Mouse (Mus musculus): ENCODE measurements around the gene Gucy1b1. TPM values are rescaled to one million over a fixed set of nuclear protein-coding genes. Genes with fewer than 3 reads are reported as not detected.

Gucy1b1 gene
- polyA plus RNA-seq, 1 experiment from 2014 or later: not detected

DNA sequence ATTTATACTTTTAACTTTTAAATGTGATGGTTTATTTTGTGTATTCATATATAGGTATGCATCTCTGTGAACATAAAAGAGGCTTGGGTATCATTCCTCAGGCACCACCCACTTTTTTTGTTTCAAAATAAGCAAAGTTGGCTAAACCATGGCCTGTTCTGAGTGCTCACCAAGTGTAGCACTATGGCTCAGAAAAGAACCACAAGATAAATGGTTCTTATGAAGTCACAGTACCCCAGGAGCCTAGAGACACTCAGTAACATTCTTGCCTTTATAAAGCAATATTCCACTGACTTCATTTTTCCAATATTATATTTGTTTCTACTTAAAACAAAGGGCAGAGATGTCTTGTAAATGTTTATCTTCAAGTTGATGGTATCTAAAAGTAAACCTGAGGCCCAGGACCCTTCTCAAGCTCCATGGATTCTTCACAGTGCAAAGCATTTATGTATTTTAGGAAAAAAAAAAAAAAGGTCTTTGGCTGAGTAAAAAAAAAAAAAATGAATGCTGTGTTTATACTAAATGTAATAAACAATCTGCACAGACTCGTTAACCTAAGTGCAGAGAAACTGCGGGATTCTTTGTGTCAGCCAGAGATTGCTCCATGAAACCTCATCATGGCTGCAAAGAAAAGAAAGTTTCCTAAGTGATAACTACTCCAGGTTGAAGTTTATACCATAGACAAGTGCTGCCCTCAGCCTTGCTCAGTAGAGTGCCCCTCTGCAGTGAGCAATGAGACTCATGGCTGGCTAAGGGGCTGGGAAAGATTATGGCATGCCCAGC is 38.0 kb downstream of the Gucy1b1 start:
- no peak for ATAC-seq
- no peak for TF ChIP-seq CTCF (IDR thresholded peaks at IDR 0.05)
- DNase-seq (ENCODE audit: low read depth, low spot score): no peak
- in situ Hi-C loops (cut with MboI; ENCODE audit: low pct_unique_long_range_greater_than_20kb): no loop called here
- CTCF ChIA-PET: no interaction called here
- H3K27me3 ChIP-seq: peaks cover 77% of the 10 kb centered on the region
- POLR2A ChIA-PET: interaction anchor here (0.7 kb wide), 1 partner anchor 243 kb away, joined by 3 read pairs; no protein-coding TSS in a partner anchor

DNA sequence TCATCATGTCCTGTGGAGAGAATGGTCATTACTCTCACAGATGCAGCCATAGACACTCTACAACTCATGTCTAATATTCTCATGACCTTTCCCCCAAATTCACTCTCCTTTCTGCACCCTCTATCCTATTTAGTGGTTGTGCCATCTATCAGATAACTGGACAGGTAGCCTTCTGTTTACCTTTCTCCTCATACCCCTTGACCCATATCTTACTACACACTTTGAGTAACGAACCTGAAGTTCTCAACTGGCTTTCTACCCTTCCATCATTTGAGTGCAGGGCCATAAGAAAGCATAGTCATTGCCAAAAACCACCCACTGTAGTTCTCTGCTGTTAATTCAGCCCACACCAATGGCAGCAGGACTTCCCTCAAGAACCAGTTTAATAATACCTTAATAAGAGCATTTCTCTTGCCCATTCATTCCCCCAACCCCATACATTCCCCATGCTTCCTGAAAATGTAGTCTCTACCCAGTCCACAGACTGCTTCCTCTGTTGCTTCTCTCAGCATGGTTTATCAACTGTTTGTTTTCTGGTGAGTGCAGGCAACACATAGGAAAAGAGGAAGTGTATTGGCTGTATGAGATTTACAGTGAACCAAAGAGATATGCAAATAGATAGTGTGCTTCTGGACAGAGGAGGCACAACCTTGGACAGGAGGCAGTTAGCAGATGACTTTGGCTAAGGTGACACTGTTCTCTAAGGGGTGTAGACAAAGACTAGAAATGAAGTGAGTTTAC is 44.3 kb downstream of the Gucy1b1 start:
- no peak for DNase-seq (ENCODE audit: low read depth, low spot score)
- POLR2A ChIA-PET: no interaction called here
- no peak for TF ChIP-seq CTCF (IDR thresholded peaks at IDR 0.05)
- in situ Hi-C loops (cut with MboI; ENCODE audit: low pct_unique_long_range_greater_than_20kb): no loop called here
- CTCF ChIA-PET: interaction anchor here (0.6 to 1.4 kb wide), 8 partner anchors 11 to 335 kb away, joined by 3 to 5 read pairs (median 3); partner anchors contain the start of gene Ctso
- H3K27me3 ChIP-seq: peaks cover 64% of the 10 kb centered on the region
- no peak for ATAC-seq

DNA sequence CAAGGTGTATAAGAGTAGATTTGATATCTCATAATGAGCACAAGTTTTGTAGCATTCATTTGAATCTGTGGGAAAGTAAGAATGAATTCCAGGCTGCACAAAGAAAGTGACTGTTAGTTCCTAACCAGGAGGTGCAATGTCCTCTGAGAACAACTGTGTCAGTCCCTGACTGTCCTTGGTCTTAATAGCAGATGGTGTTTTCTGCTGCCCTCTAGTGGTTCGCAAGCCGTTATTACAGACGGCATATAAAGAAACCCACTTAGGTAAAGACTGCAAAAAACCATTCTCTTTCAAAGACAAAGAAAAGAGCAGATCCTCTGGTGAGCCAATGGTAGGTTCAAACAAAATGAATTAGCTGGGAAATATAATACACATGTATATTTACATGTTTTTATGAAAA is 45.3 kb downstream of the Gucy1b1 start:
- DNase-seq (ENCODE audit: low read depth, low spot score): peak; percentile 12
- ChIA-PET CTCF (interaction anchor here (0.6 to 1.4 kb wide), 8 partner anchors 10 to 336 kb away, joined by 3 to 5 read pairs (median 3); partner anchors contain the start of gene Ctso), POLR2A (no interaction called here)
- in situ Hi-C loops (cut with MboI; ENCODE audit: low pct_unique_long_range_greater_than_20kb): no loop called here
- peak; percentile 91 for TF ChIP-seq CTCF (IDR thresholded peaks at IDR 0.05)
- ATAC-seq: peak; percentile 90
- H3K27me3 ChIP-seq: peaks cover 54% of the 10 kb centered on the region

DNA sequence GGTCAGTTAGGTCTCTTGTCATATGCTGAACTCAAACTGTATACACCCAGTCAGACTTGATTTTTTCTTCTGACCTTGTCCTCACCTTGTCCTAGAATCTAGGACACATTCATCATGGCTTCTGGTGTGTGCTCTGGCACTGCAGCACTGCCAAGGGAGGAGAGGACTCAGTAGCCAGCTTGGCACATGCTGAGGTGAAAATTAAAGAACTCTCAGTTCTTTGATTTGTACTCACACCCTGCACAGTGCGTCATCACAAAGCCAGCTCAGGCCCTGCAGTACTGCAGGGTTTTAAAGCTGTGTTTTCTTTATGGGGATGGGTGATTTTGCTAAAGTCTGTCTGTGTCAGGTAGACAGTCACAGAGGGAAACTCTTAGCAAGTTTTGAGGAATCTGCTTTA is 47.2 kb downstream of the Gucy1b1 start:
- in situ Hi-C loops (cut with MboI; ENCODE audit: low pct_unique_long_range_greater_than_20kb): no loop called here
- ChIA-PET CTCF (interaction anchor here (1.2 to 1.6 kb wide), 2 partner anchors 20 to 24 kb away, joined by 3 read pairs; no protein-coding TSS in a partner anchor), POLR2A (no interaction called here)
- TF ChIP-seq CTCF (IDR thresholded peaks at IDR 0.05): no peak
- DNase-seq (ENCODE audit: low read depth, low spot score) (no peak), ATAC-seq (no peak)
- peaks cover 44% of the 10 kb centered on the region for H3K27me3 ChIP-seq

GRCm38 (mm10) chr3:82023065-82023464 is 51.4 kb downstream of the Gucy1b1 start:
- no peak for DNase-seq (ENCODE audit: low read depth, low spot score)
- no peak for TF ChIP-seq CTCF (IDR thresholded peaks at IDR 0.05)
- CTCF ChIA-PET: no interaction called here
- POLR2A ChIA-PET: no interaction called here
- peaks cover 50% of the 10 kb centered on the region for H3K27me3 ChIP-seq
- ATAC-seq: no peak
- in situ Hi-C loops (cut with MboI; ENCODE audit: low pct_unique_long_range_greater_than_20kb): no loop called here

DNA sequence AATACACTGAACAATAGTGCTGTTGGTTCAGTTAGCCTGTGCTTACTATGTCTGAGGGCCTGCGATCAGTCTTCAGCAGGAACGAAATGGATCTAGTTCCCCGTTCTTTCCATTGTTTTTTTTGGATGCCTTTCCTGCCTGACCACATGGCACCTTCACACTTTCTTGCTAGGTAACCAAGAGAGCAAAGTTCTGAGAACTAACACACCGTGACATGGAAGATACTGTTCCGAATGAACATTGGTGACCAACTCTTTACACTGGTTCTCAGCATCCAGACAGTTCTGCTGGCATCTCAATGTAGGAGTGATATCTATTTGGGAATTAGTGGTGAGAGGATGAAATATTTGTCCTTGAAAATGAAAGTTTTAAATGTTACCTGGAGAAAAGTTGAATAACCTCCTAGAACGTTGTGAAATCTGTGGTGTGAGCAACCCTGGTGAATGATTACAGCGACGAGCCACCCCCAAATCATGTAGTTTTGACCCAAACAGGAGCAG is 52.0 kb downstream of the Gucy1b1 start:
- ATAC-seq: no peak
- CTCF ChIA-PET: no interaction called here
- no peak for TF ChIP-seq CTCF (IDR thresholded peaks at IDR 0.05)
- in situ Hi-C loops (cut with MboI; ENCODE audit: low pct_unique_long_range_greater_than_20kb): no loop called here
- peaks cover 50% of the 10 kb centered on the region for H3K27me3 ChIP-seq
- DNase-seq (ENCODE audit: low read depth, low spot score): no peak
- POLR2A ChIA-PET: no interaction called here

- in situ Hi-C loops (cut with MboI; ENCODE audit: low pct_unique_long_range_greater_than_20kb): no loop called here
- H3K27me3 ChIP-seq: peaks cover 67% of the 10 kb centered on the region
- ChIA-PET CTCF (interaction anchor here (1.4 kb wide), 1 partner anchor 15 kb away, joined by 3 read pairs; no protein-coding TSS in a partner anchor), POLR2A (no interaction called here)
- DNase-seq (ENCODE audit: low read depth, low spot score) (no peak), ATAC-seq (no peak)
- no peak for TF ChIP-seq CTCF (IDR thresholded peaks at IDR 0.05)
Measured at GRCm38 (mm10) chr3:82014148-82014703, 60.3 kb downstream of the Gucy1b1 start.

DNA sequence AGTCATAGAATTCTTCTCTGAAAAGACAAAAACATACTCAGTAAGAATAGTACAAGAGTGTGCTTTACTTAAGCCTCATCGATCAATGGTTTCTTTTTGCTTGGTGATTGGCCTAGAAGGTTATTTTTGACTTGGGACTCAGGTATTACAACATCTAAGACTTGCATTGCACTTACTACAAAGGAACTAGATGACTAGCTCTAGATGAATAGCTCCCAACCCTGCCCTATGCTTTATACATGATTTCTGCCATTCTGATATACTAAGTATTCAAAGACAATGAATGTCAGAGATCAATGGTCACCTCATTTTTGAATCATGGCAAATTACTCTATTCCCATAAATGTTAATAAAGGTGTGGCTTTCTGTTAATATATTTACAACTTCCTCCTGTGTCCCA is 67.5 kb downstream of the Gucy1b1 start:
- ChIA-PET CTCF (interaction anchor here (0.6 to 1.6 kb wide), 3 partner anchors 9 to 139 kb away, joined by 3 to 5 read pairs (median 4); no protein-coding TSS in a partner anchor), POLR2A (no interaction called here)
- TF ChIP-seq CTCF (IDR thresholded peaks at IDR 0.05): no peak
- ATAC-seq (no peak), DNase-seq (ENCODE audit: low read depth, low spot score) (no peak)
- in situ Hi-C loops (cut with MboI; ENCODE audit: low pct_unique_long_range_greater_than_20kb): no loop called here
- H3K27me3 ChIP-seq: peaks cover 64% of the 10 kb centered on the region

DNA sequence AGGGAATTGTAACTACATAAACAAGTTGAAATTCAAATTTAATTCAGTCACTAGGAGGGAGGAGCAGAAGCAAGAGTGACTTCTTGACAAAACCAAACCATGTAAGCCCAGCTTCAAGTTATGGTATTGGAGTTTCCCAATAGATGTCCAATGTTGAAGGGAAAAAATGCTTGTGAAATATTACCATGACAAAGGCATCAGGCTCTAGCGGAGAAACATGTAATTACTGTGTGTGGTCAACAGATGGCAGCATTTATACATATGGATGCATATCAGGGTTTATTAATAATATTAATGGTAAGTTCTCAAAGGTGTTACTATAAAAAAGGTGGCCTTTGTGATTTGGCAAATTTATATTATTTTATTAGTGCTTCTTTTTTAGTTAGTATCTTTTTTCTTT is 78.5 kb downstream of the Gucy1b1 start:
- in situ Hi-C loops (cut with MboI; ENCODE audit: low pct_unique_long_range_greater_than_20kb): no loop called here
- H3K27me3 ChIP-seq: peaks cover 60% of the 10 kb centered on the region
- DNase-seq (ENCODE audit: low read depth, low spot score) (no peak), ATAC-seq (no peak)
- peak; percentile 66 for TF ChIP-seq CTCF (IDR thresholded peaks at IDR 0.05)
- POLR2A ChIA-PET: no interaction called here
- CTCF ChIA-PET: interaction anchor here (0.8 to 2.0 kb wide), 3 partner anchors 16 to 48 kb away, joined by 3 to 6 read pairs (median 4); no protein-coding TSS in a partner anchor

- H3K27me3 ChIP-seq: peaks cover 66% of the 10 kb centered on the region
- DNase-seq (ENCODE audit: low read depth, low spot score) (no peak), ATAC-seq (no peak)
- no peak for TF ChIP-seq CTCF (IDR thresholded peaks at IDR 0.05)
- POLR2A ChIA-PET: no interaction called here
- in situ Hi-C loops (cut with MboI; ENCODE audit: low pct_unique_long_range_greater_than_20kb): no loop called here
- CTCF ChIA-PET: interaction anchor here (0.8 to 2.0 kb wide), 3 partner anchors 15 to 48 kb away, joined by 3 to 6 read pairs (median 4); no protein-coding TSS in a partner anchor
Measured at GRCm38 (mm10) chr3:81995371-81995770, 79.1 kb downstream of the Gucy1b1 start.

All from Patski (cell line).